Mouse (Mus musculus): ENCODE measurements around the gene Gm45140. TPM values are rescaled to one million over a fixed set of nuclear protein-coding genes. Genes with fewer than 3 reads are reported as not detected.

The Gm45140 gene
- polyA plus RNA-seq, 1 experiment from 2014 or later, result 4.6 TPM

GRCm38 (mm10) chr6:87809144-87809543 is 26.5 kb downstream of the Gm45140 start:
- Histone ChIP-seq H3K36me3 (ENCODE audit: control insufficient read depth, insufficient read depth, low read length) (peaks cover 6% of the 10 kb centered on the region), H3K4me3 (replicated peaks; ENCODE audit: low read depth, low read length) (no peak overlapping the region), H3K4me1 (ENCODE audit: control insufficient read depth, insufficient read depth, low read length) (peaks cover 8% of the 10 kb centered on the region; the same call in 1 of the 2 replicates), H3K4me2 (ENCODE audit: low read length) (no peak overlapping the region), H3K27me3 (ENCODE audit: control insufficient read depth, insufficient read depth, low read length) (no peaks in the 10 kb centered on the region), H3K9ac (replicated peaks; ENCODE audit: low read length) (no peak overlapping the region), H3K9me3 (ENCODE audit: control insufficient read depth, low read length) (no peaks in the 10 kb centered on the region), H3K27ac (replicated peaks; ENCODE audit: low read depth, low read length) (no peak overlapping the region)
- 84% methylated on average over 2 of the region's 2 CpGs for WGBS
- DNase-seq (no peak), ATAC-seq (ENCODE audit: low FRiP score, low TSS enrichment) (no peak)

- no peak overlapping the region for H3K4me2 ChIP-seq (ENCODE audit: low read length)
- no peak for ATAC-seq (ENCODE audit: low FRiP score, low TSS enrichment)
- 82% methylated on average over 3 of the region's 3 CpGs for WGBS
Observed at GRCm38 (mm10) chr6:87808521-87808920, 27.1 kb downstream of the Gm45140 start.

GRCm38 (mm10) chr6:87807735-87808440 is 27.7 kb downstream of the Gm45140 start:
- no peaks in the 10 kb centered on the region for H3K27me3 ChIP-seq (ENCODE audit: control insufficient read depth, insufficient read depth, low read length)
- no peak overlapping the region for H3K4me3 ChIP-seq (replicated peaks; ENCODE audit: low read depth, low read length)
- H3K4me2 ChIP-seq (ENCODE audit: low read length), result no peak overlapping the region
- H3K9me3 ChIP-seq (ENCODE audit: control insufficient read depth, low read length), result no peaks in the 10 kb centered on the region
- 0 out of 2 replicates have a peak, but pooled peaks cover 2% of the 10 kb centered on the region for H3K36me3 ChIP-seq (ENCODE audit: control insufficient read depth, insufficient read depth, low read length)
- peaks cover 8% of the 10 kb centered on the region; the same call in 1 of the 2 replicates for H3K4me1 ChIP-seq (ENCODE audit: control insufficient read depth, insufficient read depth, low read length)
- no peak for DNase-seq
- H3K27ac ChIP-seq (replicated peaks; ENCODE audit: low read depth, low read length), result no peak overlapping the region
- no peak for ATAC-seq (ENCODE audit: low FRiP score, low TSS enrichment)
- no peak overlapping the region for H3K9ac ChIP-seq (replicated peaks; ENCODE audit: low read length)
- 85% methylated on average over 4 of the region's 4 CpGs for WGBS

More at GRCm38 (mm10) chr6:87808521-87808920, 27.1 kb downstream of the Gm45140 start:
- Histone ChIP-seq H3K9ac (replicated peaks; ENCODE audit: low read length) (no peak overlapping the region), H3K27ac (replicated peaks; ENCODE audit: low read depth, low read length) (no peak overlapping the region), H3K4me3 (replicated peaks; ENCODE audit: low read depth, low read length) (no peak overlapping the region), H3K36me3 (ENCODE audit: control insufficient read depth, insufficient read depth, low read length) (peaks cover 5% of the 10 kb centered on the region; the same call in 1 of the 2 replicates), H3K27me3 (ENCODE audit: control insufficient read depth, insufficient read depth, low read length) (no peaks in the 10 kb centered on the region), H3K4me1 (ENCODE audit: control insufficient read depth, insufficient read depth, low read length) (peaks cover 8% of the 10 kb centered on the region; the same call in 1 of the 2 replicates), H3K9me3 (ENCODE audit: control insufficient read depth, low read length) (no peaks in the 10 kb centered on the region)
- no peak for DNase-seq

- Histone ChIP-seq H3K4me3 (replicated peaks; ENCODE audit: low read depth, low read length) (no peak overlapping the region), H3K9ac (replicated peaks; ENCODE audit: low read length) (no peak overlapping the region), H3K27me3 (ENCODE audit: control insufficient read depth, insufficient read depth, low read length) (no peaks in the 10 kb centered on the region), H3K4me1 (ENCODE audit: control insufficient read depth, insufficient read depth, low read length) (peaks cover 8% of the 10 kb centered on the region; the same call in 1 of the 2 replicates), H3K27ac (replicated peaks; ENCODE audit: low read depth, low read length) (no peak overlapping the region), H3K4me2 (ENCODE audit: low read length) (no peak overlapping the region), H3K36me3 (ENCODE audit: control insufficient read depth, insufficient read depth, low read length) (0 out of 2 replicates have a peak, but pooled peaks cover 2% of the 10 kb centered on the region), H3K9me3 (ENCODE audit: control insufficient read depth, low read length) (no peaks in the 10 kb centered on the region)
- ATAC-seq (ENCODE audit: low FRiP score, low TSS enrichment) (no peak), DNase-seq (no peak)
- WGBS, result 61% methylated on average over 2 of the region's 2 CpGs
Observed at GRCm38 (mm10) chr6:87806857-87807256, 28.7 kb downstream of the Gm45140 start.

- ATAC-seq (ENCODE audit: low FRiP score, low TSS enrichment) (no peak), DNase-seq (no peak)
- H3K9ac ChIP-seq (replicated peaks; ENCODE audit: low read length), result no peak overlapping the region
- no peaks in the 10 kb centered on the region for H3K27me3 ChIP-seq (ENCODE audit: control insufficient read depth, insufficient read depth, low read length)
- 90% methylated on average over 2 of the region's 2 CpGs for WGBS
- H3K4me3 ChIP-seq (replicated peaks; ENCODE audit: low read depth, low read length), result no peak overlapping the region
- peaks cover 6% of the 10 kb centered on the region; the same call in 1 of the 2 replicates for H3K4me1 ChIP-seq (ENCODE audit: control insufficient read depth, insufficient read depth, low read length)
- no peak overlapping the region for H3K27ac ChIP-seq (replicated peaks; ENCODE audit: low read depth, low read length)
- no peak overlapping the region for H3K4me2 ChIP-seq (ENCODE audit: low read length)
- no peaks in the 10 kb centered on the region for H3K9me3 ChIP-seq (ENCODE audit: control insufficient read depth, low read length)
- H3K36me3 ChIP-seq (ENCODE audit: control insufficient read depth, insufficient read depth, low read length), result 0 out of 2 replicates have a peak, but pooled peaks cover 2% of the 10 kb centered on the region
Observed at GRCm38 (mm10) chr6:87806028-87806427, 29.6 kb downstream of the Gm45140 start.

GRCm38 (mm10) chr6:87805448-87805847 is 30.1 kb downstream of the Gm45140 start:
- Histone ChIP-seq H3K36me3 (ENCODE audit: control insufficient read depth, insufficient read depth, low read length) (0 out of 2 replicates have a peak, but pooled peaks cover 2% of the 10 kb centered on the region), H3K4me1 (ENCODE audit: control insufficient read depth, insufficient read depth, low read length) (0 out of 2 replicates have a peak, but pooled peaks cover under 1% of the 10 kb centered on the region), H3K4me3 (replicated peaks; ENCODE audit: low read depth, low read length) (no peak overlapping the region), H3K27ac (replicated peaks; ENCODE audit: low read depth, low read length) (no peak overlapping the region), H3K27me3 (ENCODE audit: control insufficient read depth, insufficient read depth, low read length) (no peaks in the 10 kb centered on the region), H3K9ac (replicated peaks; ENCODE audit: low read length) (no peak overlapping the region), H3K4me2 (ENCODE audit: low read length) (no peak overlapping the region), H3K9me3 (ENCODE audit: control insufficient read depth, low read length) (no peaks in the 10 kb centered on the region)
- WGBS, result 92% methylated on average over 7 of the region's 7 CpGs
- DNase-seq (no peak), ATAC-seq (ENCODE audit: low FRiP score, low TSS enrichment) (no peak)

GRCm38 (mm10) chr6:87804886-87805285 is 30.7 kb downstream of the Gm45140 start:
- no peaks in the 10 kb centered on the region for H3K27me3 ChIP-seq (ENCODE audit: control insufficient read depth, insufficient read depth, low read length)
- H3K4me1 ChIP-seq (ENCODE audit: control insufficient read depth, insufficient read depth, low read length), result no peaks in the 10 kb centered on the region
- 0 out of 2 replicates have a peak, but pooled peaks cover 2% of the 10 kb centered on the region for H3K36me3 ChIP-seq (ENCODE audit: control insufficient read depth, insufficient read depth, low read length)
- H3K9me3 ChIP-seq (ENCODE audit: control insufficient read depth, low read length), result no peaks in the 10 kb centered on the region
- no peak overlapping the region for H3K4me2 ChIP-seq (ENCODE audit: low read length)
- no peak overlapping the region for H3K27ac ChIP-seq (replicated peaks; ENCODE audit: low read depth, low read length)
- WGBS, result 76% methylated on average over 7 of the region's 7 CpGs
- ATAC-seq (ENCODE audit: low FRiP score, low TSS enrichment), result no peak
- no peak for DNase-seq
- H3K9ac ChIP-seq (replicated peaks; ENCODE audit: low read length), result no peak overlapping the region
- no peak overlapping the region for H3K4me3 ChIP-seq (replicated peaks; ENCODE audit: low read depth, low read length)

GRCm38 (mm10) chr6:87804036-87804435 is 31.6 kb downstream of the Gm45140 start:
- H3K4me3 ChIP-seq (replicated peaks; ENCODE audit: low read depth, low read length), result no peak overlapping the region
- 0 out of 2 replicates have a peak, but pooled peaks cover 2% of the 10 kb centered on the region for H3K36me3 ChIP-seq (ENCODE audit: control insufficient read depth, insufficient read depth, low read length)
- no peak overlapping the region for H3K9ac ChIP-seq (replicated peaks; ENCODE audit: low read length)
- no peak for DNase-seq
- no peaks in the 10 kb centered on the region for H3K9me3 ChIP-seq (ENCODE audit: control insufficient read depth, low read length)
- H3K4me2 ChIP-seq (ENCODE audit: low read length), result no peak overlapping the region
- no peak overlapping the region for H3K27ac ChIP-seq (replicated peaks; ENCODE audit: low read depth, low read length)
- no peaks in the 10 kb centered on the region for H3K4me1 ChIP-seq (ENCODE audit: control insufficient read depth, insufficient read depth, low read length)
- H3K27me3 ChIP-seq (ENCODE audit: control insufficient read depth, insufficient read depth, low read length), result no peaks in the 10 kb centered on the region
- ATAC-seq (ENCODE audit: low FRiP score, low TSS enrichment), result no peak
- WGBS, result 90% methylated on average over 1 of the region's 1 CpGs

GRCm38 (mm10) chr6:87802462-87802861 is 33.1 kb downstream of the Gm45140 start:
- H3K4me1 ChIP-seq (ENCODE audit: control insufficient read depth, insufficient read depth, low read length), result no peaks in the 10 kb centered on the region
- 0 out of 2 replicates have a peak, but pooled peaks cover 2% of the 10 kb centered on the region for H3K36me3 ChIP-seq (ENCODE audit: control insufficient read depth, insufficient read depth, low read length)
- H3K4me2 ChIP-seq (ENCODE audit: low read length), result no peak overlapping the region
- ATAC-seq (ENCODE audit: low FRiP score, low TSS enrichment) (no peak), DNase-seq (no peak)
- H3K9ac ChIP-seq (replicated peaks; ENCODE audit: low read length), result no peak overlapping the region
- H3K27ac ChIP-seq (replicated peaks; ENCODE audit: low read depth, low read length), result no peak overlapping the region
- WGBS, result 87% methylated on average over 7 of the region's 7 CpGs
- no peaks in the 10 kb centered on the region for H3K9me3 ChIP-seq (ENCODE audit: control insufficient read depth, low read length)
- no peak overlapping the region for H3K4me3 ChIP-seq (replicated peaks; ENCODE audit: low read depth, low read length)
- no peaks in the 10 kb centered on the region for H3K27me3 ChIP-seq (ENCODE audit: control insufficient read depth, insufficient read depth, low read length)
